Mouse (Mus musculus) embryonic fibroblast, embryonic 13.5 days (primary cell): ENCODE measurements around the gene Psapl1.

Source experiments
- CTCF ChIP-seq: IDR thresholded peaks from 2 replicates; pipeline ENCODE4 v1.5.1; 2011; ENCODE audit warnings: mild to moderate bottlenecking, control low read depth, low read length, moderate library complexity, borderline replicate concordance; ENCODE audit not compliant: insufficient read depth
- POLR2A ChIP-seq: IDR thresholded peaks from 2 replicates; pipeline ENCODE4 v1.6.1; 2011; ENCODE audit warnings: low read depth, mild to moderate bottlenecking, control low read depth, low read length, moderate library complexity

DNA sequence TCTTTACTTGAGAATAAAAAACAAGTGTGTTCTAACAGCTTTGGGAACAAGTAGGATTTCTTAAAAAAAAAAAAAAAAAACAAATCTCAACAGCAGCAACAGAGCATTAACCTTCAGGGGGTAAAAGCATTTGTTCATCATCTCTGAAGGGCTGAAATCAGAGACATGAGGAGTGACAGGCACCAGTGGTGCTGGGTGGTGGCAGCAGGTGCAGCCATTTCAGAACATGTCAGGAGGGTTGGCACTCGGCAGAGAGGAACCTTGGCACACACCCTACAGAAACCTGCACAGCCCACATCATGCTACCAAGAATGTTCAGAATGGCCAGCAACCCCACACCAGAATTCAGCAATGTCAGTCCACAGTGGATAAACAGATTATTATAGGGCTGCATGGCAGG, 4.3 kb upstream of the Psapl1 start:
- TF ChIP-seq CTCF: no peak
- TF ChIP-seq POLR2A: no peak
